Mouse (Mus musculus): ENCODE measurements around the gene Sgf29. TPM values are rescaled to one million over a fixed set of nuclear protein-coding genes. Genes with fewer than 3 reads are reported as not detected.

Sgf29 gene
- polyA plus RNA-seq, 1 experiment = 36.4 TPM

DNA sequence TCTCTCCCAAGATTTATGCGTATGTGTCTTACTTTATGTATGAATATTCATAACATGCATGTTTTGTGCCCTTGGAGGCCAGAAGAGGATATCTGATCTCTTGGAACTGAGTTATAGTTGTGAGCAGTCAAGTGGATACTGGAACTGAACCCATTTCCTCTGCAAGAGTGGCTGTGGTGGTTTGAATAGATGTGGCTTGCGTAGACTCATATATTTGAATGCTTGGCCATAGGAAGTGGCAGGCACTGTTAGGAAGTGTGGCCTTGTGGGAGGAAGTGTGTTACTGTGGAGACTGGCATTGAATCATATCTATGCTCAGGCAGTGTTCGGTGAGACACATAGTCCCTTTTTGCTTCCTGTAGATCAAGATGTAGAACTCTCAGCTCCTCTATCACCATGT is 6.6 kb downstream of the Sgf29 start:
- TF ChIP-seq POLR2A (IDR thresholded peaks at IDR 0.05; ENCODE audit: borderline replicate concordance, extremely low read depth, low read depth, low read length) = no peak
- TF ChIP-seq CTCF (IDR thresholded peaks at IDR 0.05; ENCODE audit: insufficient read depth, low read length) = no peak
- no peak for DNase-seq
- Histone ChIP-seq H3K4me3 (replicated peaks; ENCODE audit: extremely low read depth, low read depth, low read length) (no peak overlapping the region), H3K4me1 (ENCODE audit: control insufficient read depth, insufficient read depth, low read length) (peaks cover 2% of the 10 kb centered on the region)
- 53% methylated on average over 3 of the region's 3 CpGs for WGBS

DNA sequence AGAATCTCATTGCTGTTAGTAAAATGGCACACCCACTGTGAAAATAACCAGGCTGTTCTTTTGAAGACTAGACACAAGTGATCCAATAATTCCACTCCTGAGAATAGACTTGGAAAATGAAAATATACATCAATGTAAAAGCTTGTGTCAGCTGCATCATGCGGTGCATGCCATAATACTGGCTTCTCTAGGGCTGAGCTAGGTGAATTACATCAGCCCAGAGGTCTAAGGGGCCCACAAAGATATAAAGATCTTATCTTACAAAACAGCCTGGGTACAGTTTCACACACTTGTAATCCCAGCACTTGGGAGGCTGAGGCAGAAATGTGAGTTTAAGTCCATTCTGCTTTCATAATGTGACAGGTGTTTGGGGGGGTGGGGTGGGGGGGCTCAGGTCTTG is 8.4 kb downstream of the Sgf29 start:
- WGBS = 90% methylated on average over 1 of the region's 1 CpGs
- TF ChIP-seq CTCF (IDR thresholded peaks at IDR 0.05; ENCODE audit: insufficient read depth, low read length) (no peak), POLR2A (IDR thresholded peaks at IDR 0.05; ENCODE audit: borderline replicate concordance, extremely low read depth, low read depth, low read length) (no peak)

DNA sequence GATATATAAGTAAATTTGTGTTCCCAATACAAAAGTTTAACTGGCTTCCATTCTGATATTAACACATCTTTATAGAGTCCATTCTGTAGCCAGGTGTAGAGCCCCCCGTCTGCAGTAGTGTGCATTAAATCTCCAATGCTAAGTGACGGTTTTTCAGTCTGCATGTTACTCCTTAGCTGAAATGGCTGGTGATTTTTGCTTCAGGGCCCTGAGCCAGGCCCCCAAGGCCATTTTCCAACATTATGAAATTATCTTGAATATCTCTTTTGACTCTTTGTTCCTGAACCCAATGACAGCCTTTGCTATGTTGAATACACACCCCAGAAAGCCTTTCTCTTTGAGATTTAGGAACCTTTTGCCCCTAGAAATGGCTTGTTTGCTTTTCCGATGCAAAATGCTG is 10.7 kb downstream of the Sgf29 start:
- no peak for TF ChIP-seq CTCF (IDR thresholded peaks at IDR 0.05; ENCODE audit: insufficient read depth, low read length)
- no peak for TF ChIP-seq POLR2A (IDR thresholded peaks at IDR 0.05; ENCODE audit: borderline replicate concordance, extremely low read depth, low read depth, low read length)
- H3K4me1 ChIP-seq (ENCODE audit: control insufficient read depth, insufficient read depth, low read length) = peaks cover 5% of the 10 kb centered on the region
- H3K4me3 ChIP-seq (replicated peaks; ENCODE audit: extremely low read depth, low read depth, low read length) = no peak overlapping the region
- WGBS = 91% methylated on average over 3 of the region's 3 CpGs
- DNase-seq = no peak

More for the DNA sequence above, 8.4 kb downstream of the Sgf29 start:
- Histone ChIP-seq H3K4me1 (ENCODE audit: control insufficient read depth, insufficient read depth, low read length) (peaks cover 2% of the 10 kb centered on the region), H3K4me3 (replicated peaks; ENCODE audit: extremely low read depth, low read depth, low read length) (no peak overlapping the region)
- DNase-seq = no peak

DNA sequence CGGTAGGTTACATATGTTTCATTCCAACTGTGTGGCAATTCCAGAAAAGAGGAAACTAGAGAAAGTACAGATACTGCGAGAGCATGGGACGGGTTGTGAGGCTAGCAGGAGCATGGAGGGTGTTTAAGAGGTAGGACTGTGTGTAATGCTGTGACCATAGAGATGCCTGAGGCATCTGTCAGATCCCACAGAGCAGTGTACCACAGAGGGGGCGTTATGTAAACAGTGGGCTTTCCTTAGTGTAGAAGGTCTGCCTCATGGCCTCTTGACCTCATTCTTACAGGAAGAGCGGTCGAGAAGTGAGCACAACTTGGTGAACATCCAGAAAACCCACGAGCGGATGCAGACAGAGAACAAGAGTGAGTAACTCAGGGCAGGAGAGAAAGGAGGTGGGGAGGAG is 14.5 kb downstream of the Sgf29 start:
- Histone ChIP-seq H3K4me1 (ENCODE audit: control insufficient read depth, insufficient read depth, low read length) (peaks cover 10% of the 10 kb centered on the region), H3K4me3 (replicated peaks; ENCODE audit: extremely low read depth, low read depth, low read length) (no peak overlapping the region)
- WGBS = 40% methylated on average over 8 of the region's 8 CpGs
- TF ChIP-seq CTCF (IDR thresholded peaks at IDR 0.05; ENCODE audit: insufficient read depth, low read length) (no peak), POLR2A (IDR thresholded peaks at IDR 0.05; ENCODE audit: borderline replicate concordance, extremely low read depth, low read depth, low read length) (no peak)
- no peak for DNase-seq

DNA sequence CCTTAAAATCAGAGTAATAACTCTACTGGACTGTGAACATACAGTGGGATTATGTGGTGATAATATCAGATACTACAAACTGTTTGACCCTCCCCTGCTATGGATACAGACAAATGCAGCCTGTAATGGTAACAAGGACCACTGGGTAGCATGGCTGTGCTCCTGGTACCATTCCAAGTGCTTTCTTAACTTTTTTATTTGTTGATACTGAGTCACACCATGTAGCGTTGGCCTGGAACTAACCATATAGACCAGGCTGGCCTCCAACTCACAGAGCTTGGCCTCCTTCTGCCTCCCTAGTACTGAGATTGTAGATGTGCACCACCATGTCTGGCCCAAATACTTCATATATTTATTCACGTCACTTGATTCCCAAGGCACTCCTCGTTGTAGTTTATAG is 16.2 kb downstream of the Sgf29 start:
- Histone ChIP-seq H3K4me1 (ENCODE audit: control insufficient read depth, insufficient read depth, low read length) (peaks cover 11% of the 10 kb centered on the region), H3K4me3 (replicated peaks; ENCODE audit: extremely low read depth, low read depth, low read length) (no peak overlapping the region)
- DNase-seq = no peak
- TF ChIP-seq POLR2A (IDR thresholded peaks at IDR 0.05; ENCODE audit: borderline replicate concordance, extremely low read depth, low read depth, low read length) (no peak), CTCF (IDR thresholded peaks at IDR 0.05; ENCODE audit: insufficient read depth, low read length) (no peak)
- WGBS = 79% methylated on average over 3 of the region's 3 CpGs

DNA sequence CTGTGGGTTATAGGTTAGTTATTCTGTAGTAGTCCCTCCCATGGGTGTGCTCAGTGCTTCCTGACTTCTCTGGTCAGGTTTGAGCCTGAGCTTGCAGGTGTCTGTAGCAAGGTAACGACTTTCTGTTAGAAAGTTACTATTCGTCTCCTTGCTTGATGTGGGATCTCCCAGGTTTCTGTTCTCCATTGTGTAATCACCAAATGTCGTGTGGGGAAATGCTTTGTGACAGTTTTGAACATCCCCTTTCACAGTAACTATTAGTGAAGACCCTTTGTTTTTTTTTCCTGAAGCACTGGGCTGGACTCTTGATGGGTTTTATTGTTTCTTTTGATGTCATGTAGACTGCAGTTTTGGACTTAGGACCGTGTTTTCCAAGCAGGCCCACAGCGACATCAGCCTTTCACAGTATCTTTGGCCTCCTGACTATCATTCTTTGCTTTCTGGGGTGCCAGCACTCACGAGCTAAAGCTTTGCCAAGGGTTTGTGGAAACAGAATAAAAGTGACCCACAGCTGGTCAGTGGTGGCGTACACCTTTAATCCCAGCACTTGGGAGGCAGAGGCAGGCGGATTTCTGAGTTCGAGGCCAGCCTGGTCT is 18.5 kb downstream of the Sgf29 start:
- Histone ChIP-seq H3K4me3 (replicated peaks; ENCODE audit: extremely low read depth, low read depth, low read length) (no peak overlapping the region), H3K4me1 (ENCODE audit: control insufficient read depth, insufficient read depth, low read length) (peaks cover 13% of the 10 kb centered on the region)
- DNase-seq = no peak
- no peak for TF ChIP-seq CTCF (IDR thresholded peaks at IDR 0.05; ENCODE audit: insufficient read depth, low read length)
- TF ChIP-seq POLR2A (IDR thresholded peaks at IDR 0.05; ENCODE audit: borderline replicate concordance, extremely low read depth, low read depth, low read length) = no peak
- 74% methylated on average over 9 of the region's 9 CpGs for WGBS

DNA sequence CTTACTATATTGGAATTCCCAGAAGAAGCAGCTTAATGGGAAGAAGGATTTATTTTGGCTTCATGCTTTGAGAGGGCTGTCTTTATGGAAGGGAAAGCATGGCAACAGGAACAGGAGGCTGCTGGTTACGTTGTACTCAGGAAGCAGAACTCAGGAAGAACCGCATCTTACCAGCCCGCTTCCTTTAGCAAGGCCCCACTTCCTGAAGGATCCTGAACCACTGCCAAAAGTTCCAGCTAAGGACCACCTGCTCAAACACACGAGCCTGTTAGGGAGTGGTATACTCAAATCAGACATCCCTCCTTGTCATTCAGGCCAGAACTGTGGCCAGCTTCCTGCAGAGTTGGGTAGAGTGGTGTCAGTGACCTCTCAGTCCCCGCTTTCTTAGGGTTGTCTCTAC is 19.3 kb downstream of the Sgf29 start:
- TF ChIP-seq CTCF (IDR thresholded peaks at IDR 0.05; ENCODE audit: insufficient read depth, low read length) = no peak
- no peak for TF ChIP-seq POLR2A (IDR thresholded peaks at IDR 0.05; ENCODE audit: borderline replicate concordance, extremely low read depth, low read depth, low read length)
- Histone ChIP-seq H3K4me1 (ENCODE audit: control insufficient read depth, insufficient read depth, low read length) (peaks cover 13% of the 10 kb centered on the region), H3K4me3 (replicated peaks; ENCODE audit: extremely low read depth, low read depth, low read length) (no peak overlapping the region)
- 49% methylated on average over 5 of the region's 5 CpGs for WGBS
- no peak for DNase-seq

DNA sequence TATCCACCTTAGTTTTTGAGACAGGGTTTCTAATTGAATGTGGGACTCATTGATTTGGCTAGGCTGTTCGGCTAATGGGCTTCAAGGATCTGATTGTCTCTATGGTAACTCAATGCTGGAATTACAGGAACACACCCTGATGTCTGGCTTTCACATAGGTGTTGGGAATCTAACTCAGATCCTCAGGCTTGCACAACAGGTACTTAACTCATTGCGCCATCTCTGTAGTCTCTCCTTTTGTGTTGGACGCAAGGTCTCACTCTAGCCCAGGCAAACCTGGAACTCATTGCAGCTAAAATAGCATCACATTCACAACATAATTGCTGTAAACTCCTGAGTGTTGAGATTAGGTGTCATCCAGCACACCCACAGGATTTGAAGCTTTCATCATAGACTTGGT is 21.0 kb downstream of the Sgf29 start:
- no peak for DNase-seq
- H3K4me1 ChIP-seq (ENCODE audit: control insufficient read depth, insufficient read depth, low read length) = peaks cover 16% of the 10 kb centered on the region
- TF ChIP-seq POLR2A (IDR thresholded peaks at IDR 0.05; ENCODE audit: borderline replicate concordance, extremely low read depth, low read depth, low read length) = no peak
- no peak for TF ChIP-seq CTCF (IDR thresholded peaks at IDR 0.05; ENCODE audit: insufficient read depth, low read length)
- WGBS = 73% methylated on average over 3 of the region's 3 CpGs
- no peak overlapping the region for H3K4me3 ChIP-seq (replicated peaks; ENCODE audit: extremely low read depth, low read depth, low read length)

DNA sequence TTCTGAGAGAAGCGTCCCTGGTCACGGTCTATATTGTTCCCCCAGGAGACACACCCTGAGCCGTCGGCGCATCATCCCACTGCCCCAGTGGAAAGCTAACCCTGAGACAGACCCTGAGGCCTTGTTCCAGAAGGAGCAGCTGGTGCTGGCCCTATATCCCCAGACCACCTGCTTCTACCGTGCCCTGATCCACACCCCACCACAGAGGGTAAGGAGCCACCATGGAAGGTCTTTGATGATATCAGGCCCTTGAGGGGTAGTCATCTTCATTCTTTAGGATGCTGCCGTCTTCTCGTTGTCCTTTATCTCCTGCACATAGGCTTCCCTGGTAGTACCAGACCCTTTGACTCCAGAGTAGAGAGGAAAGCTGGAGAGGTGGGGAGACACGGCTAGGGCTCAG is 23.0 kb downstream of the Sgf29 start:
- TF ChIP-seq POLR2A (IDR thresholded peaks at IDR 0.05; ENCODE audit: borderline replicate concordance, extremely low read depth, low read depth, low read length) = no peak
- TF ChIP-seq CTCF (IDR thresholded peaks at IDR 0.05; ENCODE audit: insufficient read depth, low read length) = no peak
- peaks cover 28% of the 10 kb centered on the region for H3K4me1 ChIP-seq (ENCODE audit: control insufficient read depth, insufficient read depth, low read length)
- no peak for DNase-seq
- WGBS = 92% methylated on average over 9 of the region's 9 CpGs
- no peak overlapping the region for H3K4me3 ChIP-seq (replicated peaks; ENCODE audit: extremely low read depth, low read depth, low read length)

DNA sequence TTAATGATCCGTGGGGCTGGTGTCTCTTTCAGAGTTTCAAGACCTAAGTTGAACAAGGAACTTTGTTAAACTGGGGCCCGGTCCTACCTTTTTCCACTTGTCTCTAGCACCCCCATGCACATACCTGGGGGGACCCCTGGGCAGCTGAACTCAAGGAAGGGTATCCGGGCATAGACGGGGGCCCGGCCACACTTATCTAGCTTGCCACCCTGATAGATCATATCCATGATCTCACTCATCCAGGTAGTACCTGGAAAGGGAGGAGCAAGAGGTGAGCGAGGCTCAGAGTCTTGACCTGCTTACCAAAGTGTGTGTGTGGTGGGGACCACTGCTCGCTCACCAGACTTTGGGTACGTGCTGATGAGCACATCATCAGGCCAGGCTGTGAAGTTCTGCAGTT is 26.0 kb downstream of the Sgf29 start:
- H3K4me1 ChIP-seq (ENCODE audit: control insufficient read depth, insufficient read depth, low read length) = peaks cover 28% of the 10 kb centered on the region
- WGBS = 97% methylated on average over 8 of the region's 8 CpGs
- DNase-seq = no peak
- peak overlapping the region; percentile 77 for H3K4me3 ChIP-seq (replicated peaks; ENCODE audit: extremely low read depth, low read depth, low read length)
- TF ChIP-seq POLR2A (IDR thresholded peaks at IDR 0.05; ENCODE audit: borderline replicate concordance, extremely low read depth, low read depth, low read length) (no peak), CTCF (IDR thresholded peaks at IDR 0.05; ENCODE audit: insufficient read depth, low read length) (no peak)

Measured in lung, adult 2 months (tissue).